Mouse (Mus musculus): Measurements from ENCODE around the gene Robo3. TPM values are rescaled to one million over a fixed set of nuclear protein-coding genes. Genes with fewer than 3 reads are reported as not detected.

Gene Robo3
- total RNA-seq, 2 experiments from 2014 or later: not detected

GRCm38 (mm10) chr9:37432026-37432666 is 900 bp downstream of the Robo3 start:
- ATAC-seq (ENCODE audit: poor library complexity, severe bottlenecking): peak; percentile 37; the same call in 1 of the 2 replicates

- ATAC-seq (ENCODE audit: poor library complexity, severe bottlenecking): peak; percentile 90
These were observed 2.5 kb downstream of the Robo3 start for GRCm38 (mm10) chr9:37430582-37430981.

GRCm38 (mm10) chr9:37429326-37429725 is 3.7 kb downstream of the Robo3 start:
- ATAC-seq (ENCODE audit: poor library complexity, severe bottlenecking): no peak

GRCm38 (mm10) chr9:37421239-37421638 is 11.8 kb downstream of the Robo3 start:
- ATAC-seq (ENCODE audit: poor library complexity, severe bottlenecking): peak; percentile 51

- ATAC-seq (ENCODE audit: poor library complexity, severe bottlenecking): peak; percentile 89
These were observed 12.4 kb downstream of the Robo3 start for GRCm38 (mm10) chr9:37420676-37421075.

- ATAC-seq (ENCODE audit: poor library complexity, severe bottlenecking): no peak
These were observed 14.3 kb downstream of the Robo3 start for GRCm38 (mm10) chr9:37418791-37419190.

GRCm38 (mm10) chr9:37414666-37415065 is 18.4 kb downstream of the Robo3 start:
- no peak for ATAC-seq (ENCODE audit: poor library complexity, severe bottlenecking)

- ATAC-seq (ENCODE audit: poor library complexity, severe bottlenecking): no peak
These were observed 20.1 kb downstream of the Robo3 start for GRCm38 (mm10) chr9:37412989-37413388.

- ATAC-seq (ENCODE audit: poor library complexity, severe bottlenecking): no peak
These were observed 23.2 kb downstream of the Robo3 start for GRCm38 (mm10) chr9:37409698-37410445.

- ATAC-seq (ENCODE audit: poor library complexity, severe bottlenecking): no peak
These were observed 25.1 kb downstream of the Robo3 start for GRCm38 (mm10) chr9:37407850-37408502.

GRCm38 (mm10) chr9:37406372-37406771 is 26.7 kb downstream of the Robo3 start:
- peak; percentile 76 for ATAC-seq (ENCODE audit: poor library complexity, severe bottlenecking)

- no peak for ATAC-seq (ENCODE audit: poor library complexity, severe bottlenecking)
These were observed 30.0 kb downstream of the Robo3 start for GRCm38 (mm10) chr9:37403011-37403410.

- ATAC-seq (ENCODE audit: poor library complexity, severe bottlenecking): no peak
These were observed 30.5 kb downstream of the Robo3 start for GRCm38 (mm10) chr9:37402501-37402900.

GRCm38 (mm10) chr9:37401802-37402201 is 31.2 kb downstream of the Robo3 start, which contains the start of gene Robo4:
Gene Robo4 (plus strand): TSS chr9:37401897.
- ATAC-seq (ENCODE audit: poor library complexity, severe bottlenecking): peak; percentile 33; the same call in 1 of the 2 replicates

- no peak for ATAC-seq (ENCODE audit: poor library complexity, severe bottlenecking)
These were observed 32.5 kb downstream of the Robo3 start for GRCm38 (mm10) chr9:37400585-37400984.

- ATAC-seq (ENCODE audit: poor library complexity, severe bottlenecking): no peak
These were observed 39.4 kb downstream of the Robo3 start for GRCm38 (mm10) chr9:37393482-37394131.

- ATAC-seq (ENCODE audit: poor library complexity, severe bottlenecking): no peak
These were observed 41.0 kb downstream of the Robo3 start for GRCm38 (mm10) chr9:37392071-37392470.

GRCm38 (mm10) chr9:37390891-37391290 is 42.2 kb downstream of the Robo3 start:
- no peak for ATAC-seq (ENCODE audit: poor library complexity, severe bottlenecking)

GRCm38 (mm10) chr9:37384284-37385182 is 48.5 kb downstream of the Robo3 start:
- no peak for ATAC-seq (ENCODE audit: poor library complexity, severe bottlenecking)

GRCm38 (mm10) chr9:37383161-37383560 is 49.9 kb downstream of the Robo3 start:
- ATAC-seq (ENCODE audit: poor library complexity, severe bottlenecking): no peak
